Mouse (Mus musculus) CD4-positive helper T cell, adult 2 months (primary cell): ENCODE measurements around the gene Aurkb.

Experiments used
- DNase-seq: peaks from one replicate; pipeline ENCODE4 v3.0.0-alpha.2; 2012; ENCODE audit warnings: low read depth, missing footprints, low spot score

Aurkb gene

GRCm38 (mm10) chr11:69036486-69037230, 8.8 kb upstream of the Aurkb start:
- peak; percentile 87 for DNase-seq

DNA sequence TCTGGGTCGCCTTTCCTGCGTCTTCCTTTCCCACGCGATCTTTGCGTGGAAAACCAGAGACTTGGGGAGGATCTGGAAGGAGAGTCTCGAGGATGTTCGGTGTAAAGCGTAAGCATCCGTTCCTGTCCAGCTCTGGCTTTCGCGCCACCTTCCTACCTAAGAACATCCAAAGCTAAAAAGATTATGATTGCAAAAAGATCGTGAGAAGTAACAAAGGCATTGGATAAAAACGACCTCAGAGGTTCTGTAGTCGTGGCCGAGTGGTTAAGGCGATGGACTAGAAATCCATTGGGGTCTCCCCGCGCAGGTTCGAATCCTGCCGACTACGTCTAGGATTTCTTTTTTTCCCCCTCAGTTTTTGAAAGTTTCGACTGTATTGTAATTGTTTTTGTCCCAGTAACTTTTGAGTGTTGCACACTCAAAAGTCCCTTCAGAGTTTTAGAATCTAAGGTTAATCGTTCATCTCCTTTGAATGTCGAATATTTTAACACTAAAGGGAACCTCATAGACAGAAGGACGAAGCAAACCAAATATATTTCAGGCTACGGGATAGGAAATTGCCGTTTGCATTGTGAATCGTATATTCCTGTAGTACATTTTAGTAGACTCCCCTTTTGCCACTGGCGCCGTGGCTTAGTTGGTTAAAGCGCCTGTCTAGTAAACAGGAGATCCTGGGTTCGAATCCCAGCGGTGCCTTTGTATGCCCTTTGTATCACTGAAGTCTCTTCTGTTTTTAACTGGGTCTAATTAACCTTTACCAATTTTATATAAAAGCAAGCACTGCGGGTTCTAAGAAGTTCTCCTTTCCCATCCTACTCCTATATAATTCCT, 8.0 kb upstream of the Aurkb start:
- peak; percentile 88 for DNase-seq

DNA sequence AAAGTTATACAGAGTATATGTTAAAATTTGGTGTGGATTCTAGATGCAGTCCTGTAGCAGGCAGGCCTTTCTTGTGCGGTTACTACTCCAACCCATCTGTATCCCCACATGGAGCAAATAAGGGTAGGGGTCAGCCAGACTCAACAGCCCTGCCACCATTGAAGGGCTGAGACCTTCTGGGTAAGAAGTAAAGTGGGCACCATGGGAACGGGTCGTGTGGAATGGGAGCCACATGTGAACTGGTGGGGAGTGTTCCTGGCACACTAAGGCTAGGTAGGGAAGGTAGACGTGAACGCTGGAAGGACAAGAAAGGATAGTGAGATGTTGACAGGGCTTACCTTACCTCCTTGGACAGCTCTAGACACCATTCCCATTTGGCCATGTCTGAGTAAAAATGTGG, 7.3 kb upstream of the Aurkb start:
- DNase-seq: peak; percentile 17

GRCm38 (mm10) chr11:69046395-69046774, 938 bp downstream of the Aurkb start:
- DNase-seq: no peak

DNA sequence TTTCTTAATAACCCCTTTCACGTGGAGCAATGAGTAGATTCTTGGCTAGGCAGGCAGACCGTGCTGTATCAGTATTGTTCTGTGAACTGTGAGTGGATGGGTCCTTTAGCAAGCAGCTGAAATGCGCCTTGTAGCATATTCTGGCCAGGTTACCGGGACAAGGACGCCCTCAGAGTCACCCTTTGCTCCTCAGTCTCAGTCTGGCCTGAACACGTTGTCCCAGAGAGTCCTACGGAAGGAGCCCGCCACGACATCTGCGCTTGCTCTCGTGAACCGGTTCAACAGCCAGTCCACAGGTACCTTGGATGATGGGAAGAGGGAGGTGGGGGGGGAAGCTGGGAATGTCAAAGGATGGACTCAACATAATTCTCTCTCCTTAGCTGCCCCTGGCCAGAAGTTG, 2.1 kb downstream of the Aurkb start:
- no peak for DNase-seq

GRCm38 (mm10) chr11:69048151-69048550, 2.7 kb downstream of the Aurkb start:
- DNase-seq: no peak

DNA sequence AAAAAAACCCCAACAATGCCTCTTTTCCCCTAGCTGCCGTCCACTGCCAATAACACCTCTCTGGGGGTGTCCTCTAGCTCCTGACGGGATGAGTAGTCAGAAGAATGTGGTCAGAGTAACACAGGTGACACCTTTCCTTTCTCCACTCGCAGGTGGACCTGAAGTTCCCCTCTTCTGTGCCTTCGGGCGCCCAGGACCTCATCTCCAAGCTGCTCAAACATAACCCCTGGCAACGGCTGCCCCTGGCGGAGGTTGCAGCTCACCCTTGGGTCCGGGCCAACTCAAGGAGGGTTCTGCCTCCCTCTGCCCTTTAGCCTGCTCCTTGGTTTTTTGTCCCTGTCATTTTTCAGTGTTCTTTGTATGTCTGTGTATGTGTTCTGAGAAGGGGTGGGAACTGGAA, 5.3 kb downstream of the Aurkb start:
- no peak for DNase-seq

GRCm38 (mm10) chr11:69051771-69052170, 6.3 kb downstream of the Aurkb start:
- no peak for DNase-seq

DNA sequence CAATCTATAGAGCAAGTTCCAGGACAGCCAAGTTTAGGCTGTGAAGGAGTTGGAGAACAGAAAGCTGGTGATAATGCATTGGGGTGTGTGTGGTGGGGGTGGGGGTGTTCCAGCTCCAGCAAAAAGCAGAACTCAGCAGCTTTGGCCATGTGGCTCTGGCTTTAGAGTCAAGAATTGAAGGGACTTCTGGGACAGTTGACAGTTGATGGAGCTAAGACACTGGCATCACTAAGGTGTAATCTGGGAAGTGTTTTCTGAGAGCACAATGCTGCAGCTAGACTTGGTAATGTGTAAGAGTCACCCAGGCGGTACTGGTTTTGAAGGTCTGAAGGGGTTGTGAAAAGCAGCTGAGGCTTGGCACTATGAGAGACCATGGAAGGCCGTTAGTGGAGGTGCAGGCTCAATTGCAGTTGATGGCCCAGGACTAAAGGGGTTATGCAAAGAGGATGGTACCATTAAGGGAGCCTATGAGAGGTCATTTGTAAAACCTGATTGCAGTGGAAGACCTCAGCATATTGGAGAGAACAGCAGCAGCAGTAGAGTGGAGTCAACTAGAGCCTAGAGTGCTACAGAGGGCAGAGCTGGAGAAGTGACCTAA, 7.5 kb downstream of the Aurkb start:
- no peak for DNase-seq

DNA sequence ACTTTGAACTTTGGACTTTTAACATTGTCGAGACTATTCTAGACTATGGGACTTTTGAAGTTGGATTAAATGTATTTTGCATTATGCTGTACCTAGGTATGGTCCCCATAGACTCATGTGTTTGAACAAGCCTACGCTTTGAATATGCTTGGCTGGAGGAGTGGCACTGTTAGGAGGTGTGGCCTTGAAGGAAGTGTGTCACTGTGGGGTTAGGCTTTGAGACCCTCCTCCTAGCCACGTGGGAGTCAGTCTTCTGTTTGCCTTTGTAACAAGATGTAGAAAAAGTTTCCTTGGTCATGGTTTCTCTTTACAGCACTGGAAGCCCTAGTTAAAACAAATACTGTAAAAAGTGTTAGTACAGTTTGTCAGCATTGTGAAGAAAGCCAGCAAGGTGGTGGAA, 8.4 kb downstream of the Aurkb start:
- peak; percentile 51 for DNase-seq

DNA sequence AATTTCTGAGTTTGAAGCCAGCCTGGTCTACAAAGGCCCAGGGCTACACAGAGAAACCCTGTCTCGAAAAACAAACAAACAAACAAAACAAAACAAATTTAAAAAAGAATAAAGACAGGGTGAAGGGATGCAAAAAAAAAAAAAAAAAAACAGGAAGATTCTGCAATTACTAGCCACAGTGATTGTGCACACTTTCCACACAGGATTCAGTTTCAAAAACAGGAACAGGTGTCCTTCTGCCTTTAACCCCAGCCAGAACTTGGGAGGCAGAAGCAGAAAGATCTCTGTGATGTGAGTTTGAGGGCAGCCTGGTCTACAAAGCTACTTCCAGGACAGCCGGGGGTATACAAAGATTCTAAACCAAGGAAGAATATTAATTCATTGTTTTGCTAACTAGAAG, 12.8 kb downstream of the Aurkb start:
- DNase-seq: no peak

GRCm38 (mm10) chr11:69058729-69059356, 13.4 kb downstream of the Aurkb start:
- DNase-seq: peak; percentile 38

- DNase-seq: peak; percentile 98
Measured at GRCm38 (mm10) chr11:69059357-69059974, 14.0 kb downstream of the Aurkb start, which contains the start of gene Borcs6. Gene Borcs6 (plus strand): TSS chr11:69059717.

- peak; percentile 69 for DNase-seq
Measured at GRCm38 (mm10) chr11:69059975-69060411, 14.5 kb downstream of the Aurkb start.

GRCm38 (mm10) chr11:69060448-69061254, 15.2 kb downstream of the Aurkb start:
- DNase-seq: peak; percentile 58

- no peak for DNase-seq
Measured at GRCm38 (mm10) chr11:69061255-69061912, 15.9 kb downstream of the Aurkb start.

GRCm38 (mm10) chr11:69062194-69062760, 16.8 kb downstream of the Aurkb start:
- peak; percentile 82 for DNase-seq

GRCm38 (mm10) chr11:69062761-69063224, 17.3 kb downstream of the Aurkb start:
- peak; percentile 93 for DNase-seq

DNA sequence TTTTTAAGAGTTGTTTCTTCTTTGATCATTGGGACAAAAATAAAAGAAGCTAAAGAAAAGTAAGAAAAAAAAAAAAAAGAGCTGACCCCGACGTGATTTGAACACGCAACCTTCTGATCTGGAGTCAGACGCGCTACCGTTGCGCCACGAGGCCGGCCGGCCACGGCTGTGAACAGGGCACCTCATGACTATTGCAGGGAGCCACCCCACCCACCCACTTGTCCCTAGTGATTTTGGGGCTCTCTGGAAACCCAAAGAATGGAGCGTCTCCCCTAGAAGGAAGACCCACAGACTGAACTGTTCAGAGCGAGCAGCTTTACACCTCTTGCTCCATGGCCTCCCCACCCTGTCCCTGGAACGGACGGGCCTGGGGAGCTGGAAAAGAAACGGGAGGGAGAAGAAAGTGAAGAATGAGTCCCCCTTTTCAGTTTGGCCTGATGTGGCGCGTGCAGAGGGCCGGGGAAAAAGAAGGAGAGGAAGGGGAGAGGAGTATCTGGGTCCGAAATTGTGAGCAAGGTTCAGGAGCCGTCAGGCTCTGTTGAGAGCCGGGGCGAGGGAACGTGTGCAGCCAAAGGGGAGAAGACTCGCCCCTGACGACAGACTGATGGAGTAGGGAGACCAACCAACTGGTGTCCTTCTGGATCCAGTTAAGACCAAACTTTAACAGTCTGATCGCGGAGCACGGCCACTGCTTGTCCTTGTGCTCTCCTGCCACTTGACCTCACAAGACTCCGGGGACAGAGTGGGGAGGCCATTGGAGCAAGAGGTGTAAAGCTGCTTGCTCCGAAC, 18.2 kb downstream of the Aurkb start:
- DNase-seq: peak; percentile 87
